Mouse (Mus musculus) heart, embryonic 12.5 days (tissue): ENCODE data around the gene Cdc20b. TPM values are rescaled to one million over a fixed set of nuclear protein-coding genes. Genes with fewer than 3 reads are reported as not detected.
A peak's percentile ranks its signal among the peaks of the same experiment; 100 is the strongest.

ENCODE experiments used
- ATAC-seq: fragments of 200-750 bp; cut with Nextera tagmentation; 2 replicates; pipeline ENCODE4 v1.8.0; 2017; ENCODE audit warnings: moderate TSS enrichment, moderate library complexity; ENCODE audit not compliant: insufficient number of reproducible peaks, low FRiP score
- H3K27ac ChIP-seq: fragments of 300-500 bp; sonication (generic); 2 replicates; pipeline ENCODE4 v1.5.1; 2016; ENCODE audit warnings: mild to moderate bottlenecking, moderate library complexity; ENCODE audit not compliant: poor library complexity, severe bottlenecking
- H3K27me3 ChIP-seq: fragments of 300-500 bp; sonication (generic); replicated peaks from 2 replicates; pipeline ENCODE4 v1.6.1; 2016; ENCODE audit warnings: mild to moderate bottlenecking, moderate library complexity
- H3K36me3 ChIP-seq: fragments of 300-500 bp; sonication (generic); 2 replicates; pipeline ENCODE4 v1.6.1; 2016; ENCODE audit warnings: mild to moderate bottlenecking, moderate library complexity
- H3K4me1 ChIP-seq: fragments of 300-500 bp; sonication (generic); replicated peaks from 2 replicates; pipeline ENCODE4 v1.6.1; 2016; ENCODE audit warnings: mild to moderate bottlenecking
- H3K4me2 ChIP-seq: fragments of 300-500 bp; sonication (generic); 2 replicates; pipeline ENCODE4 v1.6.1; 2016; ENCODE audit warnings: mild to moderate bottlenecking, moderate library complexity
- H3K4me3 ChIP-seq: fragments of 300-500 bp; sonication (generic); 2 replicates; pipeline ENCODE4 v1.5.1; 2016; ENCODE audit warnings: mild to moderate bottlenecking
- H3K9ac ChIP-seq: fragments of 300-500 bp; sonication (generic); 2 replicates; pipeline ENCODE4 v1.6.1; 2016; ENCODE audit warnings: mild to moderate bottlenecking, moderate library complexity
- H3K9me3 ChIP-seq: fragments of 300-500 bp; sonication (generic); replicated peaks from 2 replicates; pipeline ENCODE4 v1.6.1; 2016; ENCODE audit warnings: mild to moderate bottlenecking, moderate library complexity
- WGBS: fragments of 180-500 bp; shearing (Covaris S2); methylation state at CpG from one replicate; pipeline ENCODE4 v1.1.7; 2016; 5-methylcytosine and 5-hydroxymethylcytosine counted together
- polyA plus RNA-seq: library from polyadenylated mRNA; unstranded; fragments of >200 nt; fragmentation: Nextera tagmentation; extraction: Ambion mirVana; gene quantifications from 2 replicates; pipeline ENCODE4 v1.2.1, GENCODE M21; 2016

Cdc20b gene
- polyA plus RNA-seq = not detected in 2 replicates

DNA sequence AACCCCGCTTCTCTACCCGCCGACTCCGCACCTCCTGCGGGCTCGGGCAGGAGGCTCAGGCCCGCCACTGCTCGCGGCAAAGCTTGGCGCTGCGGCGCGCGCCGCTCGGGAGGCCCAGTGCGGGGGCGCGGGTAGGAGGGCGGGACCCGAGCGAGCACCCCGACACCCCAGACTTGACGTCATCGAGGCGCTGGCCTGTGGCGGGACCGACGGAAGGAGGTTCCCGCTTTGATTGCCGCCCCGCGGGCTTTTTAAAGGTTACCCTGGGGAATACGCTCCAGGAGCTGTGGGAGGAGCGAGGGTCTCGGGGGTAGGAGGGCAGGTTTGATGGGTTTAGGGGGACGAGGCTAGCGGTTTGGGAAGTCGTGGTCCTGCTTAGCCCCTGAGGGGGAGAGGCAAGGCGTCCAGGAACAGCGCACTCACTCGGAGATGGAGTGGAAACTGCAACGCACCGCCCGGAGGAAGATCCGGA lies at the start of gene Cdc20b:
Gene Cdc20b, plus strand, starts transcription at position 162 of the 472 bp plus-strand sequence.
- Histone ChIP-seq H3K27ac (no peak within 1 kb of the TSS), H3K9ac (peak within 1 kb of the TSS; percentile 60), H3K4me2 (peak within 1 kb of the TSS; percentile 92), H3K4me1 (peaks cover 30% of the 10 kb centered on the region), H3K36me3 (no peaks in the 10 kb centered on the region), H3K9me3 (no peaks in the 10 kb centered on the region), H3K27me3 (peaks cover 48% of the 10 kb centered on the region), H3K4me3 (peak within 1 kb of the TSS; percentile 57)
- ATAC-seq = 0 out of 2 replicates have a peak, but pooled peaks have one; percentile 19
- WGBS = under 1% methylated on average over 46 of the region's 46 CpGs

DNA sequence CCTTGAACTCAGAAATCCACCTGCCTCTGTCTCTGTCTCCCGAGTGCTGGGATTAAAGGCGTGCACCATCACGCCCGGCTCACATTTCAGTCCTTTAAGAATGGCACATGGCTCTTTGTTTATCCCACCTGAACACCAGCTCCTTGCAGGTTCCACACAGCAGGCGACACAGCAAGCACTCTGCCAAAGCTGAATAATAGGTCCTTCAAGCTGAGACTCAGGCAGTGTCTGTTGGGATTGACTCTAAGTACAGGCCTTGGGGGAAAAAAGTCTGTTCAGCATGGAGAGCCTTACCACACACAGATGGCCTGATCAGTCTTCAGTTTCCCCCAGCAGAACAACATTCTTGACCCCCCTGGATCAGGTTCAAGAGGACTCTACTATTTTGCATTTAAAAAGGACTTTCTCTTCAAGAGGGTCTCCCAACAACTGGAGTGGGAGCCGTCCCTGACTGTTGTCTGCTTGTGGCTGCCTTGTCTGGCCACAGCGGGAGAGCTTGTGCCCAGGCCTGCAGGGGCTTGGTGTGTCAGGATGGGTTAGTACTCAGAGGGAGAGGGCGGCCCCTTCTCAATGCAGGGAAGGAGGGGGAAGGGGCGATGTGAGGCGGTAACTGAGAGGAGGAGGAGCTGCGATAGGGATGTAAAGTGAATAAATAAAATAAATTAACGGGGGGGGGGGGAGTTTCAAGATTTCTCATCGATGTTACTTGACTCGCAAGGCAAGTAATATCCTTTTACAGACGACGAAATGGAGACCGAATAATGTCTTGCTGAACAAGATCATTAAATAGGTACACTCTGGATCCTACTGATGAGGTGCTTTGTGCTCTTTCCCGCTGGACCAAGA lies 49.1 kb upstream of the Cdc20b start:
- ATAC-seq = no peak
- no peaks in the 10 kb centered on the region for H3K9me3 ChIP-seq
- H3K4me1 ChIP-seq = peaks cover 37% of the 10 kb centered on the region
- peak overlapping the region; percentile 66; the same call in 1 of the 2 replicates for H3K4me3 ChIP-seq
- no peak overlapping the region for H3K27ac ChIP-seq
- no peaks in the 10 kb centered on the region for H3K36me3 ChIP-seq
- 12% methylated on average over 18 of the region's 18 CpGs for WGBS
- peak overlapping the region; percentile 100; the same call in 1 of the 2 replicates for H3K4me2 ChIP-seq
- H3K9ac ChIP-seq = no peak overlapping the region
- H3K27me3 ChIP-seq = peaks cover 70% of the 10 kb centered on the region

DNA sequence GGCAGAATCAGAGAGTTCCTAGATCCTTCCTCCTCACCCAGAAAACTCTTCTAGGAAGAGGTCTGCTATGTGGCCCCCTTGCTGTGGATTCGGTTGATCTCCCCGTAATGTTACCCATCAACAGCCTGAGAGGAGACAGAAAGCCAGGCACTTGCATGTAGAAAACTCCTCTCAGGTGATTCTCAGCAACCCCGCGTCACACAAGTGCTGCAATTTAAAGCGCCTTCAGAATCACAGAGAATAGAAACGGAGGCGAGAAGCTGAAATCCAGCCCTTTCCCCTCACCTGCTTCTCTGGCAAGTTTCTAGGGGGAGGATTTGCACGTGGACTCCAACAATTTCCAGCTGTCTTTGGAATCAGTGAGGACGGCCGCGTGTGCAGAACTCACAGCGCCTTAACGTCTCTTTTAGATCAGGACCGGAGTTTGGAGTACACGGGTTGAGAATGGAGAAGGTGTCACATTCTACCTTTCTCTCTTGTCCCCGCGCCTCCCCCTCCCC lies 48.4 kb upstream of the Cdc20b start:
- peaks cover 77% of the 10 kb centered on the region for H3K27me3 ChIP-seq
- 1% methylated on average over 17 of the region's 17 CpGs for whole genome bisulfite sequencing
- no peak for ATAC-seq
- H3K4me1 ChIP-seq = peaks cover 37% of the 10 kb centered on the region
- H3K9me3 ChIP-seq = no peaks in the 10 kb centered on the region
- H3K4me2 ChIP-seq = peak overlapping the region; percentile 100
- H3K27ac ChIP-seq = no peak overlapping the region
- H3K4me3 ChIP-seq = peak overlapping the region; percentile 66; the same call in 1 of the 2 replicates
- H3K9ac ChIP-seq = no peak overlapping the region
- no peaks in the 10 kb centered on the region for H3K36me3 ChIP-seq

DNA sequence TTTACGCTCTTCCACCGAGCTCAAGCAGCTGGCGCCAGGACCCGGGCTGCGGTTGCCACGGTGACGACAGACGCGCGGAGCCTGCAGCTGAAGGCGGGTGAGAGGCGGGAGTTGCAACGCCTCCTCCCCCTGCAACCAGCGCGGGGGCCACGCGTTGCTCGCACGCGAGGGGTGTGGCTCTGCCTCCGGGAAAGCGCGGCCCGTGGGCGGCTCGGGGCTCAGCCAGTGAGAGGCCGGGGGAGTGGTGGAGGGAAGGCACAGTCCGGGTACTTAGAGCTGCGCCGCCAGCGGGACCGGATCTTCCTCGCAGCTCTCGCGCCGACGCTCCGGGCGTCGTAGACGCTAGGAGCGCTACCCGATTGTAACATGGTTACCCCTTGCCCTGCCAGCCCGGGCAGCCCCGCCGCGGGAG lies 47.4 kb upstream of the Cdc20b start, which contains the start of gene Ccno:
Gene Ccno, plus strand, starts transcription at position 271 of the 412 bp plus-strand sequence.
- Histone ChIP-seq H3K9me3 (no peaks in the 10 kb centered on the region), H3K36me3 (no peaks in the 10 kb centered on the region), H3K4me3 (peak within 1 kb of the TSS; percentile 66), H3K4me1 (peaks cover 37% of the 10 kb centered on the region), H3K27ac (no peak within 1 kb of the TSS), H3K27me3 (peaks cover 80% of the 10 kb centered on the region), H3K4me2 (peak within 1 kb of the TSS; percentile 100), H3K9ac (peak within 1 kb of the TSS; percentile 71)
- under 1% methylated on average over 43 of the region's 47 CpGs for WGBS
- peak; percentile 94 for ATAC-seq

DNA sequence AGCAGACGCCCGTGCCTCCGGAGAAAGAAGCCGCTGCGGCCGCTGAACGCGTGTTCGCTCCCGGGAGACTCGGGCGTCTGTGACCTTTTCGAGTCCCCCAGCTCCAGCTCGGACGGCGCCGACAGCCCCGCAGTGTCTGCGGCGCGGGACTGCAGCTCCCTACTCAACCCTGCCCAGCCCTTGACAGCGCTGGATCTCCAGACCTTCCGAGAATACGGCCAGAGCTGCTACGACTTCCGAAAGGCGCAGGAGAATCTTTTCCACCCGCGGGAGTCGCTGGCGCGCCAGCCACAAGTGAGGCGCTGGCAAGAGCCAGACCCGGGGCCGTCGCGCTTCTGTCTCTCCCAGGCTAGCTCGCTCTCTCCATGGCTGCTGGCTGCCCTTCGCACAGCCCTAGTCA lies 46.9 kb upstream of the Cdc20b start:
- peaks cover 37% of the 10 kb centered on the region for H3K4me1 ChIP-seq
- under 1% methylated on average over 39 of the region's 39 CpGs for WGBS
- H3K27me3 ChIP-seq = peaks cover 84% of the 10 kb centered on the region
- H3K4me3 ChIP-seq = peak overlapping the region; percentile 66
- no peak overlapping the region for H3K27ac ChIP-seq
- H3K36me3 ChIP-seq = no peaks in the 10 kb centered on the region
- H3K9me3 ChIP-seq = no peaks in the 10 kb centered on the region
- H3K9ac ChIP-seq = peak overlapping the region; percentile 71
- ATAC-seq = peak; percentile 30; the same call in 1 of the 2 replicates
- peak overlapping the region; percentile 100 for H3K4me2 ChIP-seq

DNA sequence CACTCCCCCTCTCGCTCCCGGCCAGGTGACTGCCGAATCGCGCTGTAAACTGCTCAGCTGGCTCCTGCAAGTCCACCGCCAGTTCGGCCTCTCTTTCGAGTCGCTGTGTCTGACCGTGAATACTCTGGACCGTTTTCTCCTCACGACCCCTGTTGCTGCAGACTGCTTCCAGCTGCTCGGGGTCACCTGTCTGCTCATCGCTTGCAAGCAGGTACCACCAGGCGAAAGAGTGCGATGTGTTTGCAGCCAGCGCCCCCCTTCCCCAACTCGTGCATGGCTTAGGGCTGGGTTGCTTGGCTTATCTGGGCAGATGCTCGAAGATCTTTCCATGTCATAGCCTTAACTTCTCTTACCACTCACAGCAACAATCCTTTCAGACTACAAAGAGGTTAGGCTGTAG lies 46.0 kb upstream of the Cdc20b start:
- Histone ChIP-seq H3K4me3 (peak overlapping the region; percentile 66), H3K4me1 (peaks cover 45% of the 10 kb centered on the region), H3K36me3 (no peaks in the 10 kb centered on the region), H3K27ac (no peak overlapping the region), H3K27me3 (peaks cover 87% of the 10 kb centered on the region), H3K9ac (no peak overlapping the region), H3K4me2 (peak overlapping the region; percentile 100), H3K9me3 (no peaks in the 10 kb centered on the region)
- whole genome bisulfite sequencing = 2% methylated on average over 19 of the region's 19 CpGs
- no peak for ATAC-seq

DNA sequence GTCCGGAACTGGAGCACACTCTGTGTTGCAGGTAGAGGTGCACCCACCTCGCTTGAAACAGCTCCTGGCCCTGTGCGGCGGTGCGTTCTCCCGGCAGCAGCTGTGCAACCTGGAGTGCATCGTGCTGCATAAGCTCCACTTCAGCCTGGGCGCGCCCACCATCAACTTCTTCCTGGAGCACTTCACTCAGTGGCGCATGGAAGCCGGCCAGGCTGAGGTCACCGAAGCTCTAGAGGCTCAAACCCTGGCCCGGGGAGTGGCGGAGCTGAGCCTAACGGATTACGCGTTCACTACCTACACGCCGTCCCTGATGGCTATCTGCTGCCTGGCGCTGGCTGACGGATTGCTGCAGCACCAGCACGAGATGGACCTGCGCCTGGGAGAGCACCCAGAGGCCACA lies 45.4 kb upstream of the Cdc20b start:
- Histone ChIP-seq H3K4me1 (peaks cover 51% of the 10 kb centered on the region), H3K36me3 (no peaks in the 10 kb centered on the region), H3K27ac (no peak overlapping the region), H3K9me3 (no peaks in the 10 kb centered on the region), H3K27me3 (peaks cover 88% of the 10 kb centered on the region), H3K4me2 (peak overlapping the region; percentile 100), H3K4me3 (peak overlapping the region; percentile 66), H3K9ac (0 out of 2 replicates have a peak overlapping the region, but pooled peaks have one; percentile 27)
- ATAC-seq = no peak
- 2% methylated on average over 23 of the region's 23 CpGs for WGBS

DNA sequence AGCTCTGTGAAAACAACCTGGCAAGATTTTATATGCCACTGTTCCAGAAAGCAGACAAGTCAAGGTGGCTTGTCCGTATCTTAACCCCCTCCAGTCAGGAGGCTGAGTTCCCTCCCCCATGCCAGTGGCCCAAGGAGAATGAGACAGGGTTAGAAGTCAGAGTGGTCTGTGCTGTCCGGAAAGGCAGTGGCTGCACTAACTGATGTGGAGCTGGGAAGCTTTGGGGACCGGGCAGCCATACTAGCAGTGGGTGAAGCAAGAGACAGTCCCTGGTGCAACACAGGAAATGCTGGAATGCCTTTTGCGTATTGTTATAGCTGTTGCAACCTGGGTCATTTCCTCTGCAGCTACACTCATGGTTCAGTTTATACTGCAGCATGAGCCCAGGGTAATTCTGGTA lies 44.6 kb upstream of the Cdc20b start:
- no peak for ATAC-seq
- 18% methylated on average over 4 of the region's 4 CpGs for WGBS

DNA sequence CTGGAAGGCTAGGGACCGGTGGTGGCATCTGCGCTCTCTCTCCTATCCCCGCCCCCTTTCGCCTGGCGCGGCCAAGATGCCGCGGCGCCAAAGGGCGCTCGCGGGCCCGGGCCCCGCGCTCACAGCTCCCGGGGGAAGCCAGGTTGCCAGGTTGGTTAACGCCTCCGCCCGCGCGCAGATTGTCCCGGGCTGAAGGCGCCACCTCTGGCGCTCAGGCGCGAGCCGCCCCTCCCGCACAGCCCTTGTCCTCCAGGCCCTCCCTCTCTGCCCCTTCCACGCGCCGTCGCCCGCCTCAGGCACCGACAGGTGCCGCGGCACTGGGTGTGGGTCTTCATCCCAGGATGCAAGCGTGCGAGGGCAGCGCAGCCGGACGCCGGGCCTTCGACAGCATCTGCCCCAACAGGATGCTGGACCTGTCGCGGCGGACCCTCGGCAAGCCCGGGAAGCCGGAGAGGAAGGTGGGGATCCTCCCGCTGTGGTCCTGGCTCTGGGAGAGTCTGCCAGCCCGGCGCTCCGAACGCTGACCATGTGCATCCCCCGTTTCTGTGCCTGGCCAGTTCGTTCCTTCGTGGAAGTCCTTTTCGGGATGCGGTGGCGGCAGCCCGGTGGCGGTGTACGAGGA lies 41.3 kb upstream of the Cdc20b start, which contains the start of gene Mcidas:
Gene Mcidas, plus strand, starts transcription at position 315 of the 622 bp plus-strand sequence.
- Histone ChIP-seq H3K27ac (no peak within 1 kb of the TSS), H3K4me3 (peak within 1 kb of the TSS; percentile 53), H3K9ac (peak within 1 kb of the TSS; percentile 40; the same call in 1 of the 2 replicates), H3K4me2 (peak within 1 kb of the TSS; percentile 94), H3K36me3 (no peaks in the 10 kb centered on the region), H3K9me3 (no peaks in the 10 kb centered on the region), H3K4me1 (peaks cover 37% of the 10 kb centered on the region), H3K27me3 (peaks cover 95% of the 10 kb centered on the region)
- ATAC-seq = 0 out of 2 replicates have a peak, but pooled peaks have one; percentile 20
- WGBS = under 1% methylated on average over 63 of the region's 63 CpGs

More for the DNA sequence above, 44.6 kb upstream of the Cdc20b start:
- Histone ChIP-seq H3K27ac (no peak overlapping the region), H3K4me3 (no peak overlapping the region), H3K4me2 (no peak overlapping the region), H3K4me1 (peaks cover 51% of the 10 kb centered on the region), H3K27me3 (peaks cover 94% of the 10 kb centered on the region), H3K9ac (no peak overlapping the region), H3K9me3 (no peaks in the 10 kb centered on the region), H3K36me3 (no peaks in the 10 kb centered on the region)

DNA sequence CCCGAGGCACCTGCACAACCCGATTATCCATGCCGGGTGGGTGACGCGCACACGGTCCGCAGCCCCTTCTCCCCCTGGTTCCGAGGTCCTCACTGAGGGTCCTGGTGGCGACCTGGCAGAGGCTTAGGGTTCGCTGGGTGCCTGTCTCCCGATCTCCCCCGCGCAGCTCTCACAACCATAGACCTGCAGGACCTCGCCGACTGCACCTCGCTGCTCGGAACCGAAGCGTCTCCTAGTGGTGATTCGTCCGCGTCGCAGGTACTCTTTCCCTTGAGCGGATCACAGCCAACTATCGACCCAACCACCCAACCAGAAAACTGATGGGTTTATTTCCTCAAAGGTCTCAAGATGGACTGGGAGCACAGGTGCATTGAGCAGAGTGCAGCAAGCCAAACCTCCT lies 40.7 kb upstream of the Cdc20b start:
- H3K27me3 ChIP-seq = peaks cover 94% of the 10 kb centered on the region
- peak overlapping the region; percentile 53 for H3K4me3 ChIP-seq
- peak overlapping the region; percentile 40; the same call in 1 of the 2 replicates for H3K9ac ChIP-seq
- WGBS = under 1% methylated on average over 25 of the region's 25 CpGs
- no peak overlapping the region for H3K27ac ChIP-seq
- peak overlapping the region; percentile 94 for H3K4me2 ChIP-seq
- peaks cover 33% of the 10 kb centered on the region for H3K4me1 ChIP-seq
- H3K36me3 ChIP-seq = no peaks in the 10 kb centered on the region
- ATAC-seq = no peak
- H3K9me3 ChIP-seq = no peaks in the 10 kb centered on the region
